Mouse (Mus musculus) midbrain, embryonic 10.5 days (tissue): Measurements from ENCODE around the gene Kif12. TPM values are rescaled to one million over a fixed set of nuclear protein-coding genes. Genes with fewer than 3 reads are reported as not detected.

Source experiments
- DNase-seq: peaks from one replicate; pipeline ENCODE4 v3.0.0-alpha.2; 2017; ENCODE audit warnings: low spot score
- H3K27ac ChIP-seq: fragments of 300-500 bp; sonication (generic); replicated peaks from 2 replicates; pipeline ENCODE4 v1.5.1; 2016; ENCODE audit warnings: mild to moderate bottlenecking
- H3K27me3 ChIP-seq: fragments of 300-500 bp; sonication (generic); 2 replicates; pipeline ENCODE4 v1.6.1; 2016; ENCODE audit warnings: low read depth, mild to moderate bottlenecking; ENCODE audit not compliant: poor library complexity, severe bottlenecking
- H3K36me3 ChIP-seq: fragments of 300-500 bp; sonication (generic); 2 replicates; pipeline ENCODE4 v1.6.1; 2016; ENCODE audit warnings: mild to moderate bottlenecking, moderate library complexity
- H3K4me1 ChIP-seq: fragments of 300-500 bp; sonication (generic); 2 replicates; pipeline ENCODE4 v1.6.1; 2016
- H3K4me3 ChIP-seq: fragments of 300-500 bp; sonication (generic); 2 replicates; pipeline ENCODE4 v1.5.1; 2016; ENCODE audit warnings: mild to moderate bottlenecking, moderate library complexity
- H3K9me3 ChIP-seq: fragments of 300-500 bp; sonication (generic); replicated peaks from 2 replicates; pipeline ENCODE4 v1.6.1; 2016; ENCODE audit warnings: mild to moderate bottlenecking
- WGBS: fragments of 180-500 bp; shearing (Covaris S2); methylation state at CpG from one replicate; pipeline ENCODE4 v1.1.7; 2016; 5-methylcytosine and 5-hydroxymethylcytosine counted together
- polyA plus RNA-seq: library from polyadenylated mRNA; unstranded; fragments of >200 nt; fragmentation: Nextera tagmentation; extraction: Ambion mirVana; gene quantifications from 2 replicates; pipeline ENCODE4 v1.2.1, GENCODE M21; 2016

Gene Kif12
- polyA plus RNA-seq, 1 experiment from 2014 or later, result not detected

DNA sequence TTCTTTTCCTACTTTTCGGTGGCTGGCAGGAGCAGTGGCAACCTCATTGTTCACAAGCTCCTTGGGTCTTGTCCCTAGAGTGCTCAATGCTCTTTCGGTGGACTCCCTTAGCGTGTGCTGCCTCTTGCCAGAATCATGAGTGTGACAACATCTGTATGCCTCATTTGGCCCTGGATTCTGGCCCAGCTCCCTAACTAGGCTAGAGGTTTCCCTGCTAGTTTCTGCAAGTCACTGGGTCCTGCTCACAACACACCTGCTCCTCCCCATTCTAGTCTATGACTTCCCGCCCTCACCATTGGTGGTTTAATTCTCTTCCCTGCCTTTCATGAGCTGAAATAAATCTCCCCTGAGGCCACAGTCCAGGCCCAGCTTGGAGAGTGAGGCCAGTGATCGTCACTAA, 27.4 kb upstream of the Kif12 start:
- Histone ChIP-seq H3K4me1 (no peaks in the 10 kb centered on the region), H3K27ac (no peak overlapping the region), H3K4me3 (no peak overlapping the region), H3K27me3 (no peaks in the 10 kb centered on the region), H3K9me3 (no peaks in the 10 kb centered on the region), H3K36me3 (no peaks in the 10 kb centered on the region)
- no peak for DNase-seq
- WGBS, result 84% methylated on average over 5 of the region's 5 CpGs

DNA sequence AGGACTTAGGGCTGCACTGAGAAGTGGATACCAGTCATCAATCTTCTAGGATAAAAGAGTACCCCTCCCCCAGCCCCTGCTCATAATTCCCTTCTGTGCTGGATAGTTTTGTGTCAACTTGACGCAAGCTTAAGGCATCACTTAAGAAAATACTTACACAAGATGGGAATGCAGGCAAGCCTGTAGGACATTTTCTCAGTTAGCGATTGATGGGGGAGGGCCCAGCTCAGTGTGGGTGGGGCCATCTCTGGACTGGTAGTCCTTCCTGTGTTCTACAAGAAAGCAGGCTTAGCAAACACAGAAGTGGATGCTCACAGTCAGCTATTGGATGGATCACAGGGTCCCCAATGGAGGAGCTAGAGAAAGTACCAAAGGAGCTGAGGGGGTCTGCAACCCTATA, 22.4 kb upstream of the Kif12 start:
- H3K4me3 ChIP-seq, result no peak overlapping the region
- H3K4me1 ChIP-seq, result 0 out of 2 replicates have a peak, but pooled peaks cover 4% of the 10 kb centered on the region
- H3K27me3 ChIP-seq, result no peaks in the 10 kb centered on the region
- no peaks in the 10 kb centered on the region for H3K9me3 ChIP-seq
- DNase-seq, result no peak
- no peak overlapping the region for H3K27ac ChIP-seq
- H3K36me3 ChIP-seq, result no peaks in the 10 kb centered on the region
- 84% methylated on average over 2 of the region's 2 CpGs for WGBS

DNA sequence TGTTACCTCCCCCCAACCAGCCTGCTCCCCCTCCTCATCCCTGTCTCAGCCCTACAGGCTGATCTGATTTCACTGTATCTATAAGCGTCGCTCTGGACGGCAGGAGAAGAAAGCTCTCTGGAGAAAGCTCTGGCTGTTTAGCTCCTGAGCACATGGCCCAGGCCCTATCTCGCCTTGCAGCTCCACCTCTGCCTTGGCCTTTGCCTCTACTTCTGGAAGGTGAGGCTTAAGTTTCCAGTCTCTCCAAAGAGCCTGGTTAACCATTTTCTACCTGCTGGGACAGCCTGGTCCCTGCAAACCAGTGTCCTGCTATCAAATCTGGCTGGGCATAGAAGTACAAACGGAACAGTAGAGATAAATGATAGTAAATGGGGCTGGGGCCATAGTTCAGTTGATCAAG, 19.7 kb upstream of the Kif12 start:
- no peaks in the 10 kb centered on the region for H3K27me3 ChIP-seq
- no peaks in the 10 kb centered on the region for H3K9me3 ChIP-seq
- peaks cover 9% of the 10 kb centered on the region for H3K4me1 ChIP-seq
- no peaks in the 10 kb centered on the region for H3K36me3 ChIP-seq
- WGBS, result 84% methylated on average over 5 of the region's 5 CpGs
- DNase-seq, result no peak
- H3K4me3 ChIP-seq, result no peak overlapping the region
- H3K27ac ChIP-seq, result no peak overlapping the region

DNA sequence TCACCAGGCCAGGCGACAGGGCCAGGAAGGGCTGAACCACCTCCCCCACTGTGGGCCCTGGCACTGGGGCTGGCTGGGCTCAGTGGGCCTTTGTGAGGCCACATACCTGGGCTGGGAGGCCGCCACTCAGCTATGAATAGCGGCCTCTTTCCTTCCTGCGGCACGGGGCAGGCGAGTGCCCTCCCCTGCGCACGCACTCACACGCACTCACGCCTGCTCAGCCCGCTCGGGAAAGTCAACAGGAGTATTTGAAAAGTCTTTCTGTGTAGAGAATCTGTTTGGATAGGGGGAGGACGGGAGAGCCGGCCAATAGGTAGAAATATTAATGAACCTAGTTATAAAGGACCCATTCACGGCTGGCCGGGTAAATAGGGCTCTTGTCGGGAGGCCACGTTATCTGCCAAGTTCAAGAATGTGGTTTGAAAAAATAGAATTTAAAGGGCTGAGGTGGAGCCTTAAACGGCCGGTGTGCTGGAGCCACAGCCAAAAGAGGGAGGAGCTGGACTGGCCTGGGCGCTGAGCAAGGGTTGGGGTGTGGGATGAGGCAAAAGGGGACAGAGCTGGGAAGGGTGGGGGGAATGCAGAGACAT, 14.4 kb upstream of the Kif12 start:
- no peaks in the 10 kb centered on the region for H3K9me3 ChIP-seq
- peaks cover 7% of the 10 kb centered on the region; the same call in 1 of the 2 replicates for H3K27me3 ChIP-seq
- no peak for DNase-seq
- H3K27ac ChIP-seq, result peak overlapping the region; percentile 43; the same call in 1 of the 2 replicates
- peaks cover 16% of the 10 kb centered on the region for H3K4me1 ChIP-seq
- H3K36me3 ChIP-seq, result no peaks in the 10 kb centered on the region
- whole genome bisulfite sequencing, result 63% methylated on average over 21 of the region's 21 CpGs
- H3K4me3 ChIP-seq, result no peak overlapping the region

DNA sequence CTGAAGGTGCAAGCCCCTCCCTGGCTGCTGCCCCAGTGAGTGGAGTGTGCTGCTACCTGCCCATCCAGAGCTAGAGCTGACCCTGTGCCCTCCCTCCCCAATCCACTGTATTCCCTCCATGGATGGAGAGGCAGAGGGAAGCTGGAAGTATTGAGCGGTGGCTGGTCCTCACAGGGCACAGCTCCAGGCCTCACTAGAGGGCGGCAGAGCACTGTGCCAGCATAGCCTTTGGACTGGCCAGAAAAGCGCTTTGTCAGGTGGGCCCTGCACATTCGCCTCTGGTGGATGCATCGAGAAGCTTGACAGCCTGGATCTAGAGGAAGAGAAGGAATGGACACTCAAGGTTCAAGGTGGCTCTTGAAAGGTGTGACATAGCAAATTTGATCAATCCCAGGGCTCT, 9.6 kb upstream of the Kif12 start:
- Histone ChIP-seq H3K36me3 (no peaks in the 10 kb centered on the region), H3K4me3 (no peak overlapping the region), H3K9me3 (no peaks in the 10 kb centered on the region), H3K27me3 (peaks cover 7% of the 10 kb centered on the region; the same call in 1 of the 2 replicates), H3K4me1 (peaks cover 6% of the 10 kb centered on the region), H3K27ac (no peak overlapping the region)
- WGBS, result 8% methylated on average over 5 of the region's 5 CpGs
- DNase-seq, result peak; percentile 61

DNA sequence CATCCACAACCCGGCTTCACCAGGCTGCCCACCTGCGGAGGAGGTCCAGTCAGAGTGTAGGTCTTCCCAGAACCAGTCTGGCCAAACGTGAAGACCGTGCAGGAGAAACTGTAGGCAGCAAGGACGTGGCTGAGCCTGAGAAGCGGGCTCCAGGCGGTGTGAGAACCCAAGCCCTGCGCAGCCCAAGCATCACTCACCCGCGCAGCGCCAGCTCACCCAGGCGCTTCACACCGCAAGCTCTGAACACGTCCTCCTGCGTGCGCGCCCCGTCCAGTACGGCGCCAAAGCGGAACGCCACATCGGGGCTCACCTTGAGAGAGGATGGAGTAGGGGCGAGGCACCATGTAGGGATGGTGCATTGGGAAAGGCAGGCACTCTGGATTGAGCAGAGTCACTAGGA, 809 bp downstream of the Kif12 start:
- no peak for DNase-seq
- 47% methylated on average over 24 of the region's 24 CpGs for WGBS
- H3K27ac ChIP-seq, result no peak overlapping the region
- no peaks in the 10 kb centered on the region for H3K36me3 ChIP-seq
- no peak overlapping the region for H3K4me3 ChIP-seq
- H3K4me1 ChIP-seq, result no peaks in the 10 kb centered on the region
- H3K27me3 ChIP-seq, result peaks cover 22% of the 10 kb centered on the region
- H3K9me3 ChIP-seq, result no peaks in the 10 kb centered on the region

DNA sequence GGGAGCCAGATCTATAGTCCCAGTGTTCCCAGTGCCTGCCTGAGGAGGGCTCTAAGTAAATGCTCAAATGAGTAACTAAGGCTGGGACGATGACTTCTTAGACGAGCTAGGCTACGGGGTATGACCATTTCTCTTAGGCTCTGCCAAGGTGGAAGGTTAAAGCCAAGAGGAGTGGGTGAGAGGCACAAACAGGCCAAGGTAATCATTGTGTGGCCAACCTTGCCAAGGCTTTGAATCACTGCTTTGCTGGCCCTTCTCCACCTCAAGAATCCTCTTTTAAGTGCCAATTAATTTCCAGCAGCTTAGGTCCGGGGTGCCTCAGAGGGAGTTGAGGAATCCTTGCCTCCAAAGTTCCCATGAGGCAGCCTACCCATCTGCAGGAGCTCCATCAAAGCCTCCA, 1.9 kb downstream of the Kif12 start:
- H3K4me1 ChIP-seq, result no peaks in the 10 kb centered on the region
- H3K27ac ChIP-seq, result no peak overlapping the region
- 88% methylated on average over 4 of the region's 4 CpGs for WGBS
- no peaks in the 10 kb centered on the region for H3K36me3 ChIP-seq
- DNase-seq, result no peak
- peaks cover 22% of the 10 kb centered on the region for H3K27me3 ChIP-seq
- H3K4me3 ChIP-seq, result no peak overlapping the region
- H3K9me3 ChIP-seq, result no peaks in the 10 kb centered on the region

DNA sequence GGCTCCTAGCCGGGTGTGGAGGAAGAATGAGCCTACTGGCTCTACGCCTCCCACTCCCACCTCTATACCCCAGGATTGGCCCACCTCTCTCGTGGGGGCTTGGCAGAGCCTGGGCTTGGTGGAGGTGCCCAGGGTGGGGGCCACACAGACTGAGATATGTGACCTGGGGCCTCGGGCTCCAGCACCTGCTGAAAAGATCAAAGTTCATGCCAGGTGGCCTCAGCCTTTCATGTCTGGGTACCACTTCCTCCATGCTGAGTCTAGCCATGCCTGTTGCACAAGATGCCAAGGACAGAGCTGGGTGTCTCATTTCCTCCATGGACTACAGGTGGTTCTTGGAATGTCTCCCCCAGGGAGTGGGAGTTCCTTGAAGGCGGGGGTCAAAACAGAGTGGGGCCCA, 5.6 kb downstream of the Kif12 start:
- WGBS, result 90% methylated on average over 5 of the region's 5 CpGs
- no peak overlapping the region for H3K4me3 ChIP-seq
- H3K4me1 ChIP-seq, result no peaks in the 10 kb centered on the region
- H3K27ac ChIP-seq, result no peak overlapping the region
- H3K27me3 ChIP-seq, result peaks cover 12% of the 10 kb centered on the region
- H3K9me3 ChIP-seq, result no peaks in the 10 kb centered on the region
- H3K36me3 ChIP-seq, result no peaks in the 10 kb centered on the region
- DNase-seq, result no peak

DNA sequence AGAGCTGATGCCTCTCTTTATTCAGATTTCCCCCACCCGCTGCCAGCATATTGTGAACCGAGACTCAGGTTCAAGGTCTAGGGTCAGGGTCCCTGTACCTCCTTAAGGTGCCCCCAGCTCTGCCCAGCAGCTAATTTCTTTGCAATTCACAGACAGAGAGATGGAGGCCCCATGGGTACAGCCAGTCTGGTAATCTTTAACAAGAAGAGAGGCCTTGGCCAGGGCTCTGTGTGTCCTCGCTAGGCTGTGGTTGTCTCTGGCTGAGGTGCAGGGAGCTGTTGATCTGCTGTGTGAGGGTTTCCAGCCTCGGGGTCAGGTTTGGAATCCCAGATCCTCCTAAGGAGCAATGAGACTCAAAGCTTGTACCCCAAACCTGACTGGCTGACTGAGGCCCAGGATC, 6.3 kb downstream of the Kif12 start:
- 90% methylated on average over 4 of the region's 4 CpGs for WGBS
- no peaks in the 10 kb centered on the region for H3K9me3 ChIP-seq
- DNase-seq, result no peak
- no peak overlapping the region for H3K27ac ChIP-seq
- no peak overlapping the region for H3K4me3 ChIP-seq
- H3K36me3 ChIP-seq, result no peaks in the 10 kb centered on the region
- peaks cover 5% of the 10 kb centered on the region for H3K27me3 ChIP-seq
- H3K4me1 ChIP-seq, result no peaks in the 10 kb centered on the region

DNA sequence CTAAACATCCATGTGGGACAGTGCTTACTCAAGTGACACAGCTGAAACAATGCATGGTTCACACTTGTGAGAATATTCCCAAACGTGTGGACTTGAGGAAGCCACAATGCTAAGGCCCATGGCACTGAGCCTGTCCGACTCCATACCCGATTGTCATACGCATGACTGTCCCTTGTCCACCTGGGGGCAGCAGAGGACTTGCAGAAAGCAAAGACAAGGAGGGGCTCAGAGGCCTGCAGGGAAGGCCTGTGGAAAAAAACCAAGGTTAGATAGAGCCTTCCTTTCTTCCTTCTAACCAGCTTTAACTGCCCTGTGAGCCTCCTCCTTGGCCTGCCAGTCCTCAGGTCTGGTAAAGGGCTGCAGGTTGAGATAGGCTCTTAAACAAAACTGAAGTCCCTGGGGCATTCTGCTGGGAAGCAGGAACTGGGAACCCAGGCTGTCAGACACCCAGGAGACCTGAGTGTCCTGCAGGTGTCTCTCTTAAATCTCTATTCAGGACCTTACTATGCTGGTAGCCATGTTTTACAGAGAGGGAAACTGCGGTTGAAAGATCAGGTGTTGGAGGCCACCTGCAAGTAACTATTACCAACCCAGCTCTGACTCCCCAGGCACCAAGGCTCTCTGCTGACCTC, 12.9 kb downstream of the Kif12 start:
- no peaks in the 10 kb centered on the region for H3K9me3 ChIP-seq
- H3K4me1 ChIP-seq, result no peaks in the 10 kb centered on the region
- 25% methylated on average over 5 of the region's 5 CpGs for WGBS
- no peaks in the 10 kb centered on the region for H3K36me3 ChIP-seq
- H3K27me3 ChIP-seq, result no peaks in the 10 kb centered on the region
- no peak overlapping the region for H3K4me3 ChIP-seq
- DNase-seq, result peak; percentile 83
- H3K27ac ChIP-seq, result no peak overlapping the region

DNA sequence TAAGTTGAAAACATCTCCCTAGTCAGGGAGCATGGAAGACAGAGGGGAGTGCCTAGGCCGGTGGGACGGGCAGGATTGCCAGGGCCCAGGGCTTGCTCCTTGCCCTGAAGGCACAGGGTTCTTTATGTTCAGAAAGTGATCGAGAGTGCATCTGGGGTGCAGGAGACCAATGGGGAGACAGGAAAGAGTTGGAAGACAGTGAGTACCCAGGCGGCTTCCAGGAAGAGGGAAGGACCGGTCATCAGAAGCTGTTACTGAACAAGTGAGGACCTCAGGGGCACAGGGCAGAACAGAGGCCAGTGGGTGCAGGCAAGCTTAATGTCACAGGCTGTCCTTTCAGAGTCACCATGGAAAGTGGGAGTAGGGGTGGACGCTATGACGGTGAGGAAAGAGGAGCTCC, 13.7 kb downstream of the Kif12 start:
- WGBS, result 92% methylated on average over 7 of the region's 7 CpGs
- no peak for DNase-seq

DNA sequence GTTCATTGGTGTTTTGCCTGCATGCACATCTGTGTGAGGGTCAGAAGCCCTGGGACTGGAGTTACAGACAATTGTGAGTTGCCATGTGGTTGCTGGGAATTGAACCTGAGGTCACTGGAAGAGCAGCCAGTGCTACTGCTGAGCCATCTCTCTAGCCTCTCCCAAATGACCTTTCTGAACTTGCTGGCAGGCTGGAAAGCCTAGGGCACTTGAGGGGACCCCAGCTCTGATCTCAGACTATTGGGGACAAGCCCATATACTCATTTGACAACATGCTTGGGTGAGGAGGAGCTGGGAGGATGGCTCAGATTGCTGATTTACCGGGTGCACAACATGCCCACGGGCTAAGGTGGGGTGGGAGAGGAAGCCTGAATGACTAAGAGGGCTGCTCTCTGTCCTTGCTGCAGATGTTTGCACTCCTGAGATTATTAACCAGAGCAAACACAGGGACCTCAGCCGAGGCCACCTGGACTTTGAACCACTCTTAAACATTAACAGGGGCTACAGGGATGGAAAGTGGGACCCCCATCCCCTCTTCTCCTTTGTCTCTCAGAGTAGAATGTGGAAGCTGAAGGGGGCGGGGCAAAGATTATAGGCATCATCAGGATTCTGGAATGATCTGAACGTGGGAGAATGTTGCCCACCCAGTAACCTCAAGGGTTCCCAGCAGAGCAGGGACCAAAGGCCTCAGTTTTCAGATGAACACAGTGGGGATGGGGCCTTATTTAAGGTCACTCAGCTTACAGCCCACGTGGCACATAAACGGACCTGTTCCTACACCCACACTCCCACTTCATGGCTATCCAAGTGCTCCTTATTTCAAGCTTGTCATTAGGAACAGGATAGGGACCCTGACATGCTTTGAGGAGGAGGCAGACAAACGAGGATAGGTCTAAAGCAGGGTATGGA, 15.0 kb downstream of the Kif12 start:
- no peaks in the 10 kb centered on the region for H3K9me3 ChIP-seq
- WGBS, result 71% methylated on average over 8 of the region's 8 CpGs
- no peak for DNase-seq
- no peaks in the 10 kb centered on the region for H3K27me3 ChIP-seq
- no peaks in the 10 kb centered on the region for H3K4me1 ChIP-seq
- no peak overlapping the region for H3K4me3 ChIP-seq
- no peak overlapping the region for H3K27ac ChIP-seq
- no peaks in the 10 kb centered on the region for H3K36me3 ChIP-seq

More for the DNA sequence above, 13.7 kb downstream of the Kif12 start:
- H3K36me3 ChIP-seq, result no peaks in the 10 kb centered on the region
- H3K4me1 ChIP-seq, result no peaks in the 10 kb centered on the region
- H3K4me3 ChIP-seq, result no peak overlapping the region
- H3K9me3 ChIP-seq, result no peaks in the 10 kb centered on the region
- H3K27ac ChIP-seq, result no peak overlapping the region
- no peaks in the 10 kb centered on the region for H3K27me3 ChIP-seq

DNA sequence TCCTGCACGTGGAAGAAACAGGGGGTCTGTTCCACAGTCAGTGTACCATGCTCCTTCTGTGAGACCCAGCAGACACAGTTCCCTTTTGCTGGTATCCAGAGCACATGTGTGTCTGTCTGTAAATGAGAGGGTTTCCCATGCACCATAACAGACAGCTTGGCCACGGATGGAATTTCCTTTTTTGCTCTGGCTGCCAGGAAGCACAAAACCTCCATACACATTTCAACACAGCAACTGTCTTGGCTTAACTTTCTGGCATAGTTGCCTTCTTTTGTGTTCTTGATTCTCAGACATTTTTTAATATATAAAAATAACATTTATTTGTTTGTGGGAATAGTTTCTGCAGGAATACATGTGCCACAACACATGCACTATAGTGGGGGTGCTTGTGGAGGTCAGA, 16.3 kb downstream of the Kif12 start:
- DNase-seq, result no peak

More for the DNA sequence above, 16.3 kb downstream of the Kif12 start:
- Histone ChIP-seq H3K36me3 (no peaks in the 10 kb centered on the region), H3K27ac (no peak overlapping the region), H3K4me1 (no peaks in the 10 kb centered on the region), H3K4me3 (no peak overlapping the region), H3K27me3 (no peaks in the 10 kb centered on the region), H3K9me3 (no peaks in the 10 kb centered on the region)
- 59% methylated on average over 2 of the region's 2 CpGs for WGBS
